Mouse (Mus musculus) kidney, embryonic 16.5 days (tissue): ENCODE data around the gene Crygc. TPM values are rescaled to one million over a fixed set of nuclear protein-coding genes. Genes with fewer than 3 reads are reported as not detected.

Experiments
- ATAC-seq: fragments of 200-750 bp; cut with Nextera tagmentation; 2 replicates; pipeline ENCODE4 v1.8.0; 2017; ENCODE audit warnings: moderate TSS enrichment; ENCODE audit not compliant: low FRiP score, low TSS enrichment
- H3K27ac ChIP-seq: fragments of 300-500 bp; sonication (generic); 2 replicates; pipeline ENCODE4 v1.5.1; 2014; ENCODE audit warnings: low read length
- H3K27me3 ChIP-seq: fragments of 300-500 bp; sonication (generic); 2 replicates; pipeline ENCODE4 v1.6.1; 2014; ENCODE audit warnings: low read length, control low read depth, mixed read lengths; ENCODE audit not compliant: insufficient read depth
- H3K36me3 ChIP-seq: fragments of 300-500 bp; sonication (generic); 2 replicates; pipeline ENCODE4 v1.6.1; 2014; ENCODE audit warnings: low read length, control low read depth, mixed read lengths; ENCODE audit not compliant: insufficient read depth
- H3K4me1 ChIP-seq: fragments of 300-500 bp; sonication (generic); 2 replicates; pipeline ENCODE4 v1.6.1; 2014; ENCODE audit warnings: low read length, control low read depth, mixed read lengths; ENCODE audit not compliant: insufficient read depth
- H3K4me2 ChIP-seq: fragments of 300-500 bp; sonication (generic); replicated peaks from 2 replicates; pipeline ENCODE4 v1.6.1; 2014; ENCODE audit warnings: low read depth, low read length
- H3K4me3 ChIP-seq: fragments of 300-500 bp; sonication (generic); 2 replicates; pipeline ENCODE4 v1.5.1; 2014; ENCODE audit warnings: mild to moderate bottlenecking, low read length
- H3K9ac ChIP-seq: fragments of 300-500 bp; sonication (generic); replicated peaks from 2 replicates; pipeline ENCODE4 v1.6.1; 2014; ENCODE audit warnings: low read length
- H3K9me3 ChIP-seq: fragments of 300-500 bp; sonication (generic); 2 replicates; pipeline ENCODE4 v1.6.1; 2016; ENCODE audit warnings: low read length, control low read depth
- WGBS: fragments of 180-500 bp; shearing (Covaris S2); extraction: QIAGEN DNeasy Blood & Tissue Kit; methylation state at CpG from one replicate; pipeline ENCODE4 v1.1.7; 2014; 5-methylcytosine and 5-hydroxymethylcytosine counted together
- polyA plus RNA-seq: library from polyadenylated mRNA; unstranded; fragments of >200 nt; fragmentation: Nextera tagmentation; extraction: Ambion mirVana; gene quantifications from 2 replicates; pipeline ENCODE4 v1.2.1, GENCODE M21; 2015

The Crygc gene
- polyA plus RNA-seq, 1 experiment from 2014 or later: not detected

DNA sequence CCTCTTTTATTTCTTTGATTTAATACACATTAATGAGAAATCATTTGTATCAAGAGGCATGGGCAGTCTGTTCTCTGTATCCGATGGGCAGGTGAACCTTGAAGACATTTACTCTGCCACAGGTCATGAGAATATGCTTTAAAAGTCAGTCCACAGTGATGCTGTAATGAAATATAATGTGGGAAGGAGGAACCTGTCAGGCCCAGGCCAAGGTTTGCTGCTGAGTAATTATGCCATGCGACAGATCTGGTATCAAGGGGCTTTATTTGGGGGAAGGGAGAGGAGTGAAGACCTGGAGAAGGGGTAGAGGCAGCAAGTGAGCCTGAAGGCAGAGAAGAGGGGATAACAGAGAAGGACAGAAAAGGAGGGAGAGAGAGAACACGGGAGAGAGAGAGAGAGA lies 33.8 kb downstream of the Crygc start:
- ATAC-seq: no peak
- no peak overlapping the region for H3K27ac ChIP-seq
- H3K36me3 ChIP-seq: no peaks in the 10 kb centered on the region
- H3K4me2 ChIP-seq: no peak overlapping the region
- no peaks in the 10 kb centered on the region for H3K9me3 ChIP-seq
- H3K4me3 ChIP-seq: no peak overlapping the region
- no peak overlapping the region for H3K9ac ChIP-seq
- H3K4me1 ChIP-seq: 0 out of 2 replicates have a peak, but pooled peaks cover 4% of the 10 kb centered on the region
- WGBS: 70% methylated on average over 3 of the region's 3 CpGs
- no peaks in the 10 kb centered on the region for H3K27me3 ChIP-seq

- Histone ChIP-seq H3K4me2 (no peak overlapping the region), H3K36me3 (no peaks in the 10 kb centered on the region), H3K4me1 (0 out of 2 replicates have a peak, but pooled peaks cover 4% of the 10 kb centered on the region), H3K9me3 (no peaks in the 10 kb centered on the region), H3K27ac (no peak overlapping the region), H3K27me3 (no peaks in the 10 kb centered on the region), H3K4me3 (no peak overlapping the region), H3K9ac (no peak overlapping the region)
- ATAC-seq: no peak
- 78% methylated on average over 2 of the region's 2 CpGs for WGBS
Measured at GRCm38 (mm10) chr1:65037542-65037941, 35.9 kb downstream of the Crygc start.

- Histone ChIP-seq H3K9ac (no peak overlapping the region), H3K4me2 (no peak overlapping the region), H3K27ac (no peak overlapping the region), H3K27me3 (no peaks in the 10 kb centered on the region), H3K4me3 (no peak overlapping the region), H3K36me3 (no peaks in the 10 kb centered on the region), H3K4me1 (no peaks in the 10 kb centered on the region), H3K9me3 (no peaks in the 10 kb centered on the region)
- ATAC-seq: no peak
- 42% methylated on average over 3 of the region's 3 CpGs for WGBS
Measured at GRCm38 (mm10) chr1:65035513-65035912, 38.0 kb downstream of the Crygc start.

DNA sequence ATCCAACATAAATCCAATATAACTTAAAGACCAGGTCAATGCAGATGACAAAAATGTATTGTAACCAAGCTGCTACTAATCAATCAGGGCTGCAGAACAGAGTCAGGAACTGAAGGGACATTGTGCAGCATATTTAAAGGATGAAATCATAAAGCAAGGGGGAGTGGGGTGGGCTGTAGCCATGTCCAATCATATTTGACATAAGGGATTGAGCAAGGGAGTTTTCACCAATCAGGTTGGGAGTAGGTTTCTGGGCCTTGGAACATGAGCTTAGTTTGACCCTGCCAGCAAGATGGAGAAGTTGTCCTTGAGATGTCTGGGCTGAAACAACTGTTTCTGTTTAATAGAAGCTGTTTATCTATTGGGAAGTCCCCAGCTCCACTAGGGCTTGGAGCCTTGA lies 40.8 kb downstream of the Crygc start, which contains the start of gene Akr1cl:
TSS of gene Akr1cl (minus strand) at position 119 of the 400 bp plus-strand sequence.
- Histone ChIP-seq H3K9ac (no peak within 1 kb of the TSS), H3K27ac (no peak within 1 kb of the TSS), H3K27me3 (no peaks in the 10 kb centered on the region), H3K4me3 (no peak within 1 kb of the TSS), H3K4me1 (no peaks in the 10 kb centered on the region), H3K9me3 (no peaks in the 10 kb centered on the region), H3K4me2 (no peak within 1 kb of the TSS), H3K36me3 (no peaks in the 10 kb centered on the region)
- ATAC-seq: no peak

GRCm38 (mm10) chr1:65028206-65028605 lies 45.3 kb downstream of the Crygc start:
- 52% methylated on average over 9 of the region's 9 CpGs for WGBS
- Histone ChIP-seq H3K9me3 (no peaks in the 10 kb centered on the region), H3K36me3 (no peaks in the 10 kb centered on the region), H3K9ac (no peak overlapping the region), H3K27me3 (no peaks in the 10 kb centered on the region), H3K27ac (no peak overlapping the region), H3K4me2 (no peak overlapping the region), H3K4me1 (no peaks in the 10 kb centered on the region), H3K4me3 (no peak overlapping the region)
- no peak for ATAC-seq

Other genes with a start within 250 kb of the Crygc start
- gene Plekhm3, start 116.9 kb downstream of the Crygc start, polyA plus RNA-seq: 5.0 and 9.1 TPM in 2 replicates
- 3.0 and 3.9 TPM in 2 replicates for gene Akr1cl, start 40.9 kb downstream of the Crygc start, polyA plus RNA-seq
- not detected in 2 replicates for gene Cryge, start 22.5 kb downstream of the Crygc start, polyA plus RNA-seq
- gene Crygd, start 10.2 kb downstream of the Crygc start, polyA plus RNA-seq: not detected in 2 replicates
- not detected in 2 replicates for gene Crygb, start 8.6 kb upstream of the Crygc start, polyA plus RNA-seq
- not detected in 2 replicates for gene Cryga, start 29.7 kb upstream of the Crygc start, polyA plus RNA-seq
- 0.29 TPM in 1 of 2 replicates, not detected in the other for gene Gm28845, start 45.9 kb upstream of the Crygc start, polyA plus RNA-seq
- 2.0 and 2.8 TPM in 2 replicates for gene D630023F18Rik, start 49.5 kb upstream of the Crygc start, polyA plus RNA-seq
- 293 and 329 TPM in 2 replicates for gene Idh1, start 112.8 kb upstream of the Crygc start, polyA plus RNA-seq
- 10.0 and 11.1 TPM in 2 replicates for gene Pikfyve, start 113.0 kb upstream of the Crygc start, polyA plus RNA-seq
- gene Pth2r, start 208.4 kb upstream of the Crygc start, polyA plus RNA-seq: not detected in 2 replicates